Mouse (Mus musculus) activated CD4-positive, CD25-positive, alpha-beta regulatory T cell, adult 4 months (primary cell): ENCODE data around the gene Cacnb4. TPM values are rescaled to one million over a fixed set of nuclear protein-coding genes. Genes with fewer than 3 reads are reported as not detected.

Experiments used
- ATAC-seq: one replicate; pipeline ENCODE4 v1.8.0; 2017
- polyA plus RNA-seq, 2 experiments: library from polyadenylated mRNA; unstranded; fragments of 100-300 nt; shearing (Covaris generic); gene quantifications; one replicate each; pipeline ENCODE4 v1.2.1; 2017

Cacnb4 gene
- polyA plus RNA-seq, 2 experiments from 2014 or later, result 0.20 to 0.30 TPM

- ATAC-seq, result no peak
These were observed 157.9 kb downstream of the Cacnb4 start for GRCm38 (mm10) chr2:52518740-52519139.

GRCm38 (mm10) chr2:52516534-52516933 is 160.1 kb downstream of the Cacnb4 start:
- ATAC-seq, result no peak

GRCm38 (mm10) chr2:52512865-52513388 is 163.7 kb downstream of the Cacnb4 start:
- no peak for ATAC-seq

GRCm38 (mm10) chr2:52512206-52512605 is 164.4 kb downstream of the Cacnb4 start:
- no peak for ATAC-seq

- no peak for ATAC-seq
These were observed 164.8 kb downstream of the Cacnb4 start for GRCm38 (mm10) chr2:52511799-52512198.

- no peak for ATAC-seq
These were observed 166.7 kb downstream of the Cacnb4 start for GRCm38 (mm10) chr2:52509779-52510500.

- no peak for ATAC-seq
These were observed 171.5 kb downstream of the Cacnb4 start for GRCm38 (mm10) chr2:52505164-52505563.

- ATAC-seq, result no peak
These were observed 171.9 kb downstream of the Cacnb4 start for GRCm38 (mm10) chr2:52504762-52505161.

GRCm38 (mm10) chr2:52499849-52500262 is 176.8 kb downstream of the Cacnb4 start:
- ATAC-seq, result no peak

- ATAC-seq, result no peak
These were observed 177.5 kb downstream of the Cacnb4 start for GRCm38 (mm10) chr2:52499101-52499537.

GRCm38 (mm10) chr2:52495097-52495694 is 181.4 kb downstream of the Cacnb4 start:
- no peak for ATAC-seq

- no peak for ATAC-seq
These were observed 182.4 kb downstream of the Cacnb4 start for GRCm38 (mm10) chr2:52494274-52494673.

GRCm38 (mm10) chr2:52492867-52493266 is 183.8 kb downstream of the Cacnb4 start:
- no peak for ATAC-seq

- ATAC-seq, result no peak
These were observed 186.8 kb downstream of the Cacnb4 start for GRCm38 (mm10) chr2:52489840-52490239.

- no peak for ATAC-seq
These were observed 193.1 kb downstream of the Cacnb4 start for GRCm38 (mm10) chr2:52483496-52483895.

GRCm38 (mm10) chr2:52480476-52480875 is 196.2 kb downstream of the Cacnb4 start:
- ATAC-seq, result no peak

- ATAC-seq, result no peak
These were observed 198.1 kb downstream of the Cacnb4 start for GRCm38 (mm10) chr2:52478501-52478900.

- ATAC-seq, result no peak
These were observed 199.1 kb downstream of the Cacnb4 start for GRCm38 (mm10) chr2:52477550-52477907.

- no peak for ATAC-seq
These were observed 199.7 kb downstream of the Cacnb4 start for GRCm38 (mm10) chr2:52476801-52477549.

- ATAC-seq, result no peak
These were observed 200.8 kb downstream of the Cacnb4 start for GRCm38 (mm10) chr2:52475854-52476253.

GRCm38 (mm10) chr2:52474570-52474969 is 202.1 kb downstream of the Cacnb4 start:
- no peak for ATAC-seq

GRCm38 (mm10) chr2:52471545-52472291 is 204.9 kb downstream of the Cacnb4 start:
- no peak for ATAC-seq
